In genomic region chr2:131932275-131932902, GRCm38 (mm10) we compare ENCODE assay signal across 19 mouse cellular contexts. TPM values are rescaled to one million over a fixed set of nuclear protein-coding genes. Genes with fewer than 3 reads are reported as not detected.
DNase-seq lines count a peak whose midpoint lies in the region; ATAC-seq and TF ChIP-seq lines count a peak whose summit lies in the region.
"Had no signal": no experiment of that assay in that cellular context is flagged by ENCODE, and none has a peak within 500 bp of the region (broad histone marks: within the 10 kb centered on the region; RNA-seq: fewer than 3 reads in every experiment).

No protein-coding gene starts in this region.

- no peak overlapping the region for H3K27ac ChIP-seq in liver, postnatal 0 days (ENCODE audit: low read depth)
- H3K27ac ChIP-seq in embryonic fibroblast, embryonic 13.5 days (ENCODE audit: insufficient read depth, low read length), result peak overlapping the region; percentile 2; the same call in 1 of the 2 replicates
- H3K27ac ChIP-seq in midbrain, embryonic 16.5 days (ENCODE audit: low read length), result no peak overlapping the region
- H3K27ac ChIP-seq: liver, embryonic 15.5 days had no signal

- no peaks in the 10 kb centered on the region for H3K9me3 ChIP-seq in liver, postnatal 0 days (ENCODE audit: low read length)
- H3K9me3 ChIP-seq in midbrain, embryonic 16.5 days (replicated peaks; ENCODE audit: control insufficient read depth, low read length, poor library complexity, severe bottlenecking), result no peaks in the 10 kb centered on the region
- H3K9me3 ChIP-seq: liver, embryonic 15.5 days had no signal

- H3K4me1 ChIP-seq in liver, postnatal 0 days (ENCODE audit: insufficient read depth), result peaks cover 3% of the 10 kb centered on the region; the same call in 1 of the 2 replicates
- H3K4me1 ChIP-seq in embryonic fibroblast, embryonic 13.5 days (ENCODE audit: control insufficient read depth, insufficient read depth, low read length), result no peaks in the 10 kb centered on the region; the same call in 1 of the 2 replicates
- H3K4me1 ChIP-seq in midbrain, embryonic 16.5 days (ENCODE audit: control insufficient read depth, insufficient read depth, low read length), result peaks cover 11% of the 10 kb centered on the region; the same call in 1 of the 2 replicates

- no peak overlapping the region for H3K4me2 ChIP-seq in liver, postnatal 0 days (ENCODE audit: low read depth, low read length)
- no peak overlapping the region for H3K4me2 ChIP-seq in midbrain, embryonic 16.5 days (ENCODE audit: low read length)
- H3K4me2 ChIP-seq: liver, embryonic 15.5 days had no signal

- no peak overlapping the region for H3K9ac ChIP-seq in liver, postnatal 0 days (replicated peaks)
- no peak overlapping the region for H3K9ac ChIP-seq in midbrain, embryonic 16.5 days (ENCODE audit: low read depth, low read length)
- H3K9ac ChIP-seq: liver, embryonic 15.5 days had no signal

- H3K27me3 ChIP-seq in liver, postnatal 0 days (ENCODE audit: insufficient read depth, low read length), result no peaks in the 10 kb centered on the region
- no peaks in the 10 kb centered on the region for H3K27me3 ChIP-seq in midbrain, embryonic 16.5 days (ENCODE audit: control insufficient read depth, insufficient read depth, low read depth, low read length)
- H3K27me3 ChIP-seq: liver, embryonic 15.5 days had no signal

- 0 out of 2 replicates have a peak, but pooled peaks cover 5% of the 10 kb centered on the region for H3K36me3 ChIP-seq in liver, postnatal 0 days (replicated peaks; ENCODE audit: insufficient read depth, low read length)
- H3K36me3 ChIP-seq in midbrain, embryonic 16.5 days (ENCODE audit: control insufficient read depth, insufficient read depth, low read length), result peaks cover 12% of the 10 kb centered on the region

- no peak for TF ChIP-seq POLR2A in embryonic fibroblast, embryonic 13.5 days (IDR thresholded peaks at IDR 0.05; ENCODE audit: low read depth, low read length)

- 0 out of 2 replicates have a peak, but pooled peaks have one; percentile 10 for ATAC-seq in frontal cortex, adult (ENCODE audit: low TSS enrichment)
- ATAC-seq in liver, postnatal 0 days, result no peak
- ATAC-seq in midbrain, embryonic 16.5 days, result peak; percentile 25; the same call in 1 of the 2 replicates
- ATAC-seq: activated CD4-positive, CD25-positive, alpha-beta regulatory T cell, adult 4 months had no signal

- H3K4me3 ChIP-seq in liver, postnatal 0 days (ENCODE audit: low read depth, low read length), result no peak overlapping the region
- no peak overlapping the region for H3K4me3 ChIP-seq in embryonic fibroblast, embryonic 13.5 days (ENCODE audit: insufficient read depth, low read length)
- no peak overlapping the region for H3K4me3 ChIP-seq in midbrain, embryonic 16.5 days (ENCODE audit: low read depth, low read length)
- H3K4me3 ChIP-seq: liver, embryonic 15.5 days had no signal

- no peak for TF ChIP-seq CTCF in liver, postnatal 0 days (IDR thresholded peaks at IDR 0.05; ENCODE audit: low read depth)
- no peak for TF ChIP-seq CTCF in embryonic fibroblast, embryonic 13.5 days (IDR thresholded peaks at IDR 0.05; ENCODE audit: borderline replicate concordance, insufficient read depth, low read length)

- DNase-seq in frontal cortex, postnatal 10 days (ENCODE audit: low spot score in 2 of 2), result no peak
- peak; percentile 26 for DNase-seq in liver
- DNase-seq in liver, postnatal 0 days, result no peak
- DNase-seq in gastrocnemius, adult 18-20 months (ENCODE audit: low spot score), result no peak
- no peak for DNase-seq in spleen, adult 18-20 months
- DNase-seq: cerebellum, adult 8-10 months; embryo, embryonic 11 days; kidney, postnatal 14 days; right cerebral cortex, postnatal 25 days had no signal

- WGBS in liver, postnatal 0 days (ENCODE audit: insufficient replicate concordance), result 60% methylated on average over 7 of the region's 7 CpGs
- 73% methylated on average over 7 of the region's 7 CpGs for WGBS in midbrain, embryonic 16.5 days

- TF ChIP-seq EP300 in liver, postnatal 0 days (IDR thresholded peaks at IDR 0.05; ENCODE audit: low read depth), result no peak

RNA-seq across cellular contexts. Expression of gene Prnd, which starts 18.3 kb away (rescaled TPM):
- polyA plus RNA-seq in liver, postnatal 0 days (2015; fragmentation: Nextera tagmentation; extraction: Ambion mirVana), result 0.40 and 0.47 TPM in 2 replicates
- 1.3 and 1.5 TPM in 2 replicates for polyA plus RNA-seq in embryonic fibroblast, embryonic 13.5 days (2011; ENCODE audit: insufficient read length, low read depth, missing spikeins)
- polyA plus RNA-seq in midbrain, embryonic 16.5 days (2015; fragmentation: Nextera tagmentation; extraction: Ambion mirVana), result 8.0 and 10.7 TPM in 2 replicates
- total RNA-seq in gastrocnemius, adult 18-20 months (2021), result under 1 TPM; 0.16 to 0.36 TPM
- total RNA-seq: left cerebral cortex, adult 18-20 months had no signal

RNA-seq across cellular contexts. Expression of gene Prn, which starts 22.6 kb away (rescaled TPM):
- polyA plus RNA-seq in liver, postnatal 0 days (2015; fragmentation: Nextera tagmentation; extraction: Ambion mirVana), result not detected in 2 replicates
- polyA plus RNA-seq in embryonic fibroblast, embryonic 13.5 days (2011; ENCODE audit: insufficient read length, low read depth, missing spikeins), result not detected in 2 replicates
- polyA plus RNA-seq in midbrain, embryonic 16.5 days (2015; fragmentation: Nextera tagmentation; extraction: Ambion mirVana), result not detected in 2 replicates
- not detected for total RNA-seq in gastrocnemius, adult 18-20 months (2021)
- total RNA-seq: left cerebral cortex, adult 18-20 months had no signal
- polyA plus RNA-seq: activated CD4-positive, CD25-positive, alpha-beta regulatory T cell, adult 4 months; C2C12; gonadal fat pad, adult 2 months; heart, postnatal 0 days; intestine, embryonic 14.5 days; liver, embryonic 15.5 days had no signal

RNA-seq across cellular contexts. Expression of gene Prnp, which starts 22.7 kb away (rescaled TPM):
- 19.5 and 20.2 TPM in 2 replicates for polyA plus RNA-seq in liver, postnatal 0 days (2015; fragmentation: Nextera tagmentation; extraction: Ambion mirVana)
- polyA plus RNA-seq in embryonic fibroblast, embryonic 13.5 days (2011; ENCODE audit: insufficient read length, low read depth, missing spikeins), result 207 and 213 TPM in 2 replicates
- 177 and 194 TPM in 2 replicates for polyA plus RNA-seq in midbrain, embryonic 16.5 days (2015; fragmentation: Nextera tagmentation; extraction: Ambion mirVana)
- 100 to 1,000 TPM; 104 to 114 TPM for total RNA-seq in gastrocnemius, adult 18-20 months (2021)
